Mouse (Mus musculus) lung, adult 2 months (tissue): ENCODE measurements around the gene Ptcd1. TPM values are rescaled to one million over a fixed set of nuclear protein-coding genes. Genes with fewer than 3 reads are reported as not detected.
"Not testable (repeated sequence)": the region's sequence is repeated elsewhere in the genome, so short reads cannot be mapped to it uniquely, and the experiment has no call there.

Experiments
- DNase-seq: peaks from one replicate; pipeline ENCODE4 v3.0.0; 2022
- H3K4me1 ChIP-seq: fragments of 200-500 bp; 2 replicates; pipeline ENCODE4 v1.6.1; 2011; ENCODE audit warnings: low read length; ENCODE audit not compliant: control insufficient read depth, insufficient read depth
- H3K4me3 ChIP-seq: fragments of 200-500 bp; replicated peaks from 2 replicates; pipeline ENCODE3; 2011; ENCODE audit warnings: low read depth, mild to moderate bottlenecking, control low read depth, low read length; ENCODE audit errors: extremely low read depth
- CTCF ChIP-seq: fragments of 200-500 bp; IDR thresholded peaks from 2 replicates; pipeline ENCODE4 v1.5.1; 2011; ENCODE audit warnings: mild to moderate bottlenecking, low read length, control low read depth; ENCODE audit not compliant: insufficient read depth
- POLR2A ChIP-seq: fragments of 200-500 bp; IDR thresholded peaks from 2 replicates; pipeline ENCODE4 v1.6.1; 2011; ENCODE audit warnings: low read depth, mild to moderate bottlenecking, control low read depth, low read length, borderline replicate concordance; ENCODE audit errors: extremely low read depth
- WGBS: fragments of 180-500 bp; shearing (Covaris S2); methylation state at CpG from one replicate; pipeline ENCODE4 v1.1.7; 2018; 5-methylcytosine and 5-hydroxymethylcytosine counted together
- polyA plus RNA-seq: library from polyadenylated mRNA; depleted of rRNA; stranded (reverse); fragments of >200 nt; gene quantifications from 2 replicates; pipeline ENCODE4 v1.2.3, GENCODE M21; 2012

Gene Ptcd1
- polyA plus RNA-seq, 1 experiment, result 10.5 TPM

- 2% methylated on average over 4 of the region's 4 CpGs for whole genome bisulfite sequencing
- peak overlapping the region; percentile 23 for H3K4me3 ChIP-seq
- TF ChIP-seq POLR2A (no peak; the same call in 1 of the 2 replicates), CTCF (no peak)
- peak; percentile 41 for DNase-seq
- H3K4me1 ChIP-seq, result peaks cover 14% of the 10 kb centered on the region
These were observed 50.6 kb downstream of the Ptcd1 start for GRCm38 (mm10) chr5:145116316-145116715.

GRCm38 (mm10) chr5:145115736-145116135 is 51.2 kb downstream of the Ptcd1 start:
- TF ChIP-seq POLR2A (no peak), CTCF (no peak)
- no peak for DNase-seq
- WGBS, result 66% methylated on average over 5 of the region's 5 CpGs
- H3K4me1 ChIP-seq, result peaks cover 14% of the 10 kb centered on the region
- no peak overlapping the region for H3K4me3 ChIP-seq

GRCm38 (mm10) chr5:145114606-145115473 is 52.1 kb downstream of the Ptcd1 start:
- DNase-seq, result peak; percentile 74
- no peak for TF ChIP-seq CTCF
- TF ChIP-seq POLR2A, result peak; percentile 41; the same call in 1 of the 2 replicates
- 10% methylated on average over 39 of the region's 40 CpGs for WGBS
- peaks cover 14% of the 10 kb centered on the region for H3K4me1 ChIP-seq
- H3K4me3 ChIP-seq, result peak overlapping the region; percentile 86

GRCm38 (mm10) chr5:145114071-145114605 is 52.8 kb downstream of the Ptcd1 start, which contains the start of gene Arpc1b:
Gene Arpc1b, plus strand, starts transcription at chr5:145114215.
- TF ChIP-seq CTCF (no peak), POLR2A (peak; percentile 72)
- under 1% methylated on average over 33 of the region's 53 CpGs for WGBS
- peak within 1 kb of the TSS; percentile 86 for H3K4me3 ChIP-seq
- DNase-seq, result peak; percentile 73
- H3K4me1 ChIP-seq, result peaks cover 14% of the 10 kb centered on the region

GRCm38 (mm10) chr5:145113416-145113815 is 53.5 kb downstream of the Ptcd1 start:
- TF ChIP-seq POLR2A (no peak), CTCF (no peak)
- 14% methylated on average over 2 of the region's 2 CpGs for WGBS
- Histone ChIP-seq H3K4me1 (peaks cover 12% of the 10 kb centered on the region), H3K4me3 (no peak overlapping the region)
- DNase-seq, result no peak

GRCm38 (mm10) chr5:145112566-145112965 is 54.3 kb downstream of the Ptcd1 start:
- H3K4me1 ChIP-seq, result peaks cover 9% of the 10 kb centered on the region
- no peak for DNase-seq
- WGBS, result 86% methylated on average over 8 of the region's 8 CpGs
- no peak for TF ChIP-seq CTCF
- TF ChIP-seq POLR2A, result no peak
- H3K4me3 ChIP-seq, result no peak overlapping the region

GRCm38 (mm10) chr5:145110401-145110800 is 56.5 kb downstream of the Ptcd1 start:
- 85% methylated on average over 6 of the region's 6 CpGs for WGBS
- TF ChIP-seq CTCF (no peak), POLR2A (no peak)
- no peak for DNase-seq
- H3K4me3 ChIP-seq, result no peak overlapping the region
- no peaks in the 10 kb centered on the region for H3K4me1 ChIP-seq

GRCm38 (mm10) chr5:145105694-145106275 is 61.1 kb downstream of the Ptcd1 start:
- no peak for TF ChIP-seq CTCF
- no peak for TF ChIP-seq POLR2A
- 79% methylated on average over 9 of the region's 9 CpGs for WGBS
- Histone ChIP-seq H3K4me3 (no peak overlapping the region), H3K4me1 (no peaks in the 10 kb centered on the region)
- no peak for DNase-seq

- TF ChIP-seq CTCF, result no peak
- no peak for TF ChIP-seq POLR2A
- 86% methylated on average over 9 of the region's 9 CpGs for WGBS
- Histone ChIP-seq H3K4me3 (no peak overlapping the region), H3K4me1 (no peaks in the 10 kb centered on the region)
- DNase-seq, result no peak
These were observed 62.6 kb downstream of the Ptcd1 start for GRCm38 (mm10) chr5:145104328-145104727.

GRCm38 (mm10) chr5:145102706-145103105 is 64.2 kb downstream of the Ptcd1 start:
- 78% methylated on average over 4 of the region's 4 CpGs for WGBS
- DNase-seq, result no peak
- H3K4me3 ChIP-seq, result no peak overlapping the region

GRCm38 (mm10) chr5:145101451-145101850 is 65.5 kb downstream of the Ptcd1 start:
- DNase-seq, H3K4me3 ChIP-seq, H3K4me1 ChIP-seq: not testable (repeated sequence)
- 96% methylated on average over 11 of the region's 11 CpGs for WGBS

More at GRCm38 (mm10) chr5:145102706-145103105, 64.2 kb downstream of the Ptcd1 start:
- H3K4me1 ChIP-seq, result no peaks in the 10 kb centered on the region
- no peak for TF ChIP-seq POLR2A
- no peak for TF ChIP-seq CTCF
